ENCODE assay signal across 8 mouse cellular contexts in genomic region chr10:43901578-43902194, GRCm38 (mm10). TPM values are rescaled to one million over a fixed set of nuclear protein-coding genes. Genes with fewer than 3 reads are reported as not detected.
A peak's percentile ranks its signal among the peaks of the same experiment; 100 is the strongest.
DNase-seq lines count a peak whose midpoint lies in the region; ATAC-seq lines count a peak whose summit lies in the region.

Qrsl1 (minus strand) TSS chr10:43901745.
Rtn4ip1 (plus strand) TSS chr10:43901807.

- peaks cover 17% of the 10 kb centered on the region for H3K4me1 ChIP-seq in hindbrain, embryonic 15.5 days (replicated peaks)

- under 1% methylated on average over 40 of the region's 40 CpGs for WGBS in hindbrain, embryonic 15.5 days

- H3K9me3 ChIP-seq in hindbrain, embryonic 15.5 days = no peaks in the 10 kb centered on the region

- no peaks in the 10 kb centered on the region for H3K27me3 ChIP-seq in hindbrain, embryonic 15.5 days

- no peaks in the 10 kb centered on the region for H3K36me3 ChIP-seq in hindbrain, embryonic 15.5 days

- DNase-seq in T-cell, adult 2 months (ENCODE audit: low spot score) = peak; percentile 91
- DNase-seq in cerebellum, postnatal 36 days = peak; percentile 93 to 96
- DNase-seq in frontal cortex, postnatal 36 days (ENCODE audit: low spot score in 2 of 2) = peak; percentile 93 to 97
- DNase-seq in left cerebral cortex, adult 11 months (ENCODE audit: low spot score) = peak; percentile 91
- DNase-seq in lung, postnatal 4 days = peak; percentile 95
- peak; percentile 86 for DNase-seq in retina, postnatal 7 days (ENCODE audit: low read depth, low spot score)
- peak; percentile 89 for DNase-seq in urinary bladder, adult 2 months (ENCODE audit: low spot score)

- ATAC-seq in hindbrain, embryonic 15.5 days (ENCODE audit: low FRiP score, low read depth) = peak; percentile 98

- H3K27ac ChIP-seq in hindbrain, embryonic 15.5 days (replicated peaks) = peak within 1 kb of the TSS; percentile 79

- H3K4me2 ChIP-seq in hindbrain, embryonic 15.5 days = peak within 1 kb of the TSS; percentile 65

- peak within 1 kb of the TSS; percentile 81 for H3K4me3 ChIP-seq in hindbrain, embryonic 15.5 days

- peak within 1 kb of the TSS; percentile 64 for H3K9ac ChIP-seq in hindbrain, embryonic 15.5 days

RNA-seq across cellular contexts. Expression of gene Qrsl1, which starts in this region (rescaled TPM):
- 21.6 and 23.5 TPM in 2 replicates for polyA plus RNA-seq in hindbrain, embryonic 15.5 days (2015; fragmentation: Nextera tagmentation; extraction: Ambion mirVana)
- 11.8 and 14.9 TPM in 2 replicates for polyA plus RNA-seq in urinary bladder, adult 2 months (2012; rRNA removed)

RNA-seq across cellular contexts. Expression of gene Rtn4ip1, which starts in this region (rescaled TPM):
- polyA plus RNA-seq in hindbrain, embryonic 15.5 days (2015; fragmentation: Nextera tagmentation; extraction: Ambion mirVana) = 15.4 and 15.8 TPM in 2 replicates
- polyA plus RNA-seq in urinary bladder, adult 2 months (2012; rRNA removed) = 10.1 and 10.9 TPM in 2 replicates

Comparison
In these comparisons a context has a peak if more than half of its experiments do, and no peak if none do; other contexts are left out.
1. Peak in every context shown above with its lines: DNase-seq, ATAC-seq, H3K4me3 ChIP-seq and H3K27ac ChIP-seq.